Mouse (Mus musculus): ENCODE results near the gene Slf1.
"Not testable (repeated sequence)": the region's sequence is repeated elsewhere in the genome, so short reads cannot be mapped to it uniquely, and the experiment has no call there.

The Slf1 gene

GRCm38 (mm10) chr13:77134931-77135620, at the start of gene Slf1, which contains the start of gene 2210408I21Rik:
Gene Slf1, minus strand, starts transcription at chr13:77135473.
Gene 2210408I21Rik, plus strand, starts transcription at chr13:77135540.
- DNase-seq: peak; percentile 91

GRCm38 (mm10) chr13:77177931-77178330, 42.7 kb upstream of the Slf1 start:
- no peak for DNase-seq

GRCm38 (mm10) chr13:77140890-77141289, 5.6 kb upstream of the Slf1 start:
- DNase-seq: no peak

DNA sequence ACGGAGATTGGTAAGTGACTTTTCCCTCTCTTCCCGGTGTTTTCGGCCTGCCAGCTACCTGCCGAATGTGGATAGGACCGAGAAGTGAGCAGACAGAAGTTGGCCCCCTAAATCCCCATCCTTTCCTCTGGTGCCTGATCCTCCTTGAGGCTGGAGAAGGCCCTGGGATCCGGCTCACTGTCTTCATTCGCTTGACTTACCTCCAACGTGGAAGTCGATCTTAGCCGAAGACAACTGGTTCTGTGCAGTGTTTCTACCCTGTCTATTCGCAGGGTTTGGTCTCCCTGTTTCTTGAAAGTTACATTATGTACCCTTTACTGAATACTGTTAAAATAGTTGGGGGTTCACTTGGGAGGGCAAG, 328 bp upstream of the Slf1 start:
- no peak for DNase-seq

DNA sequence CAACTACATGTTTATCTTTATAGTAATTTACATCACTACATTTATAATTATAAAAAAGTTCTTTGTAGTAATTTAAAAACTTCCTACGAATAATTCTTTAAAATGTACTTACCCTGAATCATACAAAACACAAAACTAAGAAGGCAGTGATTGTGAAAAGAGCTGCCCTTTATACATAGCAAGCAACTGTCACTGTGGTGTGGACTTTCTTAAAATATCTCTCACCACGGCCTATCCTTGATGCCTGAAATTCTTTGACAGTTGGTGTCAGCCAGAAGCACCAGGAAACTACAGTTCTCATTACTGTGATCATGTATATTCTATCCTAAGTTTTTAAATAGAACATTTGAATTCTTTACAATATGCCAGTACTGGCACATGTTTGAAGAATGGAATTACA, 4.1 kb downstream of the Slf1 start:
- no peak for DNase-seq

DNA sequence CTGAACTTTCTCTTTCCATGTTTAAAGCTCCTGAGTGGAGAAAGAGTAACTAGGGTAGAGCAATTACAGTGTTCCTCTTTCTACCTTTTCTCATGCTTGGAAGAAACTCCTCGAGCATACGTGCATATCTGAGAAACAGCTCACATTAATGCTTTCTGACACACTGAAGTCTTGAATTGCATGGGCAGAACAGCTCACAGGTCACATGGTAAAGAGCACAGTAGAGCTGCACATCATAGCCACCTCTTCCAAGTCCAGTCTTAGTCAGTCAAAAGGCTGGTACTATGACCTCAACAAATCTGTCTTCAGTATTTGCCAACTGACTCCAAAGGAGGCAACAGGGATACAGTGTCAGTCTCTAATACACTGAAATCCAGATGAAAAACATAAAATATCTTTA, 7.0 kb downstream of the Slf1 start:
- no peak for DNase-seq

DNA sequence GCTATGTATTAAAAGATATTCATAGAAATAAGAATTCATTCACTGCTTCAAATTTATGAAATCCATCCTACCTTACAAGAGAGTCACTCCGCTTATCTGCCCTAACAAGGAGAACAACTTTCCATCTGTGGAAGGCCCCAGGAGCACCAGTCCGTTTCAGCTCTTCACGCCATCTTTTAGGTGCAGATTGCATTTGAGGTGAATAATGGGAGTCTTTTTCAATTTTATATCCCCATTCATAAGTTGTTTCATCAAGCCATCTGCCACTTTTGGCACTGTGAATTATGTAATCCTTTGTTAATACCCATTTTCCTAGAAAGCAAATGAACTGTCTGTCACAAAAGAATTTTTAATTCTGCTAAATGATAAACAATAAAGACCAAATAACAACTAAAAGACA, 10.1 kb downstream of the Slf1 start:
- DNase-seq: no peak

DNA sequence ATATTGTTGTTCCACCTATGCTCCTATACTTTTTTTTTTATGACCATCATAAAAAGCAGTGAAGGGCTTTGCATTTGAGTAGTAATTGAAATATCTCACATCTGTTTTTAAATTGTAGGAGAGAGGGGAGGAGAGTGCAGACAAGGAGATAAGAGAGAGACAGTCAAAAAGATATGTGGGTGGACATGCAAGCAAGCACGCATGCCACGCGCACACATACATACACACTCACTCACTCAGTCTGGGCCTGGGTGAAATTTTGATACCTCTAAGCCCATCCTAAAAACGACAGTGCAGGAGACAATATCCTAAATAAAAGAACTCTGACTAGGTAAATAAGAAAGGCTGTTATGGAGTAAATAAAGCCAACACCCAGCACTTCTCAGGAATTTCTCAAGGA, 16.6 kb downstream of the Slf1 start:
- DNase-seq: no peak

DNA sequence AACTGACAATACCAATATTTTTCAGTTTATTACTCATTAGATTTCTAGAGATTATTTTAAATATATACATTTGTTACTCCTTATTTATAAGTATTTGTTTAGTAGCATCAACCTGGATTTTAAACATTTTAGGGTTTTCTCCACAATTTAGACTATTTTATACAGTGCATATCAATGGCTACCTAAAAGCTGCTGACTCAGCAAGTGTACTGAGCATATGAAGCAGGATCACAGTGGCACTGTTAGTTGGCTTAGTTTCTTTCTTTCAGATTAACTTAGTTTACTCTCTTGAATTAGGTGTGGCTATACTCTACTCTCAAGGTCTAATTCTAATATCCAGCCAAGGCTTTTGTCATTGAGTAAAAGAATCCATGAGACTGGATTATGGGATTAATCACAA, 27.5 kb downstream of the Slf1 start:
- no peak for DNase-seq

DNA sequence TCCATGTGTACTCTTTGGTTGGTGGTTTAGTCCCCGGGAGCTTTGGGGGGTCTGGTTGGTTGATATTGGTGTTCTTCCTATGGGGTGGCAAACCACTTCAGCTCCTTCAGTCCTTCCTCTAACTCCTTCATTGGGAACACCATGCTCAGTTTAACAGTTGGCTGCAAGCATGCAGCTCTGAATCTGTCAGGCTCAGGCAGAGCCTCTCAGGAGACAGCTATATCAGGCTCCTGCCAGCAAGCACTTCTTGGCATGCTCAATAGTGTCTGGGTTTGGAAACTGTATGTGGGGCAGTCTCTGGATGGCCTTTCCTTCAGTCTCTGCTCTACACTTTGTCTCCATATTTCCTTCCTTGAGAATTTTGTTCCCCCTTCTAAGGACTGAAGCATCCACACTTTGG, 42.4 kb downstream of the Slf1 start:
- DNase-seq: not testable (repeated sequence)

DNA sequence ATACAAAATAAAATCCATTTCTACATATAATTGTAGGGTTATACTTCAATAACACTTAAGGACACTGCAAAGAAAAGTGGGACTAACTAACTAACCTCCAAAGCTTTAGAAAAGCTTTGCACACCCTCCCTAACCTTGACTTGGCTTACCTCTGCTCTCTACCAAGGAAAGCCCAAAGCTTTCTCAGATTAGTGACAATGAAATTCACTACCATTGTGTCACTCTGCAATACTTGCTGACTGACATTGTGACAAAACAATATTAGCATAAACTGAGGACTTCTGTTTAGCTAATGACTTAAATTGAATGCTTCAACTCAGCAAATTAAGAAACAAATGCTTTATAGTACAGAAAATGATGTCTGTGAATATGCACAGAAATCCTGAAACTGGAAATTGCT, 63.2 kb downstream of the Slf1 start:
- no peak for DNase-seq

DNA sequence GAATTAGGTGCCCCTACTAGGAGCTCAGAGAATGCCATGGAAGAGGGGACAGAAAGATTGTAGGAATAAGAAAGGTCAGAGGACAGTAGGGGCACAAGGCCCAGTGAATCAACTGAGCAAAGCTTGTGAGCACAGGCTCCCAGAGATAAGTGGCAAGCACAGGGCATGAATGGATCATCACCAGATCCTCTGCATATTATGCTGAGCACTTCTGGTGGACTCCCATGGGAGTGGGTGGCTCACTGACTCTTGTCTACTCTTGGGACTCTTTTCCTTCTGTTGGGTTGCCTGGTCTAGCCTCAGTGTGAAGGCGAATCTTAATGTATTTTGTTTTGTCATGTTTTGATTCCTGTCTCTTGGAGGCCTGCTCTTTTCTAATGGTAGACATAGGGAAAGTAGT, 66.4 kb downstream of the Slf1 start:
- DNase-seq: no peak

- DNase-seq: no peak
These were observed 72.1 kb downstream of the Slf1 start for GRCm38 (mm10) chr13:77063221-77063620.

GRCm38 (mm10) chr13:77049736-77050135, 85.5 kb downstream of the Slf1 start:
- DNase-seq: no peak

DNA sequence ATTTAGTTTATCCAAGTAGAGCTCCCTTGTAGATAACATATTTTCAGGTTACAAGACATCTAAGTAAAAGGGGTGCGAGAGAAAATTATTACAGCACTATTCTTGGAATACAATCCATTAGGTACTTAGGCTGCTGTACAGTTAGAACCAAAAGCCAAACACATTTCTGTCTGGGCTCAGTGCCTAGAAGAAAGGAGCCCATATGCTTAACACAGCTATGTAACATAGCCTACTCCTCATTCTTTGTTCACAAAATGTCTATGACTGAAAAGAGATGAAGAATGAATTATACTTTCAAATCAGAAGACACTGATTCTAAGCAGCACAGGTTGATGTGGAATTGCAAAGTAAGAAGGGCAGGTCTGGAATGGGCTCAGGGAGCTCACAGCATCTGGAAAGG, 86.8 kb downstream of the Slf1 start:
- DNase-seq: no peak

GRCm38 (mm10) chr13:77047179-77047931, 87.9 kb downstream of the Slf1 start:
- peak; percentile 6 for DNase-seq

DNA sequence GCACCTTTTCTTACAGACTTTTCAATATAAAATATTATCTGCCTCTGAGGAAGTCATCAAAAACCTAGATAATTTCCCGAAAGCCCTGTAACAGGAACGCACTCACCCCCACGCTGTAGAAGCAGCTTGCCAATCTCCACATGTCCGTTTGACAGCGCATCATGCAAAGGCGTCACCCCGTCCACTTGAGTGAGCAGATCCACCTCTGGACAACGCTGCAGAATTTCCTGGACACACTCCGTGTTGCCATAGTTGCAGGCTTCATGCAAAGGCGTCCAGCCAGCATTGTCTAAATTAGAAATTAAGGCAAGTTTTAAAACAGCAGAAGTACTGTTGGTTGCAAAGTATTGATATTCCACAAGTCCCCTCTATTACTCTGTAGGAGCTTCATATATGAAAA, 88.9 kb downstream of the Slf1 start:
- no peak for DNase-seq

GRCm38 (mm10) chr13:77045375-77045774, 89.9 kb downstream of the Slf1 start:
- DNase-seq: no peak

DNA sequence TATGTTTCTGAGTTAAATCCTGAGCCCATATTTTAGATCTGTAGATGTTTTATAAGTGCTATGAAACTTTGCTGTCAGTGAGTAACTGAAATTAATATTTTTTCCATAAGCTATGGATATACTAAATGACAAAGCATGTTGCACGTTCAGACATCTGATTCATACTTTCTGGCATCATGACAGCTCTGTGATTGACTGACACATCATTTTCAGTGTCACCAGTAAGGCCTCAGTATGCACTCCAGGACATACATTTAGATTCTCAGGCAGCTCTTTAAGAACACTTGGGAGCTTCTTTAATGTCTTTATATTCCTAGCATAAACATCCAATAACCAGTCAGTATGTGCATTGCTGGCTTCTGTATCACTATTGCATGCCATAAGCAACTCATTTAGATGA, 91.9 kb downstream of the Slf1 start:
- DNase-seq: no peak

DNA sequence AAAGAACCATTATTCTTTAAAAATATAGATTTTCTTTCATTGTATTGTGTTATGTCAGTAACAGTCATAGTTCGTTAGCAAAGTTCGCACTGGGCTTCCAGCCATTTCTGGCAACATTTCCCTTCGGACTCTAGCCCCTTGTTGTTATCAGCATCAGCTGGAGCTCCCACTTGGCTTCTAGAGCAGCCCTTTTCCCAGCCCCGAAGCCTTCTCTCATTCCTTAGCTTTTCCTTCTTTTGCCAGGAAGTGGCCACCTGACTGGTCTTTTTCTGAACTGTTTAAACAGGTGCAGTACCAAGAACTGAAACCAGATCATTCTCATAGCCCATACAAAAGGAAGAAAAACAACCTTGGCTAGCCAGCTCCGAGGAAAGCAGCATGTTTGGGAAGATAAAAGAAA, 105.7 kb downstream of the Slf1 start:
- DNase-seq: no peak

GRCm38 (mm10) chr13:77018851-77019250, 116.4 kb downstream of the Slf1 start:
- DNase-seq: no peak

DNA sequence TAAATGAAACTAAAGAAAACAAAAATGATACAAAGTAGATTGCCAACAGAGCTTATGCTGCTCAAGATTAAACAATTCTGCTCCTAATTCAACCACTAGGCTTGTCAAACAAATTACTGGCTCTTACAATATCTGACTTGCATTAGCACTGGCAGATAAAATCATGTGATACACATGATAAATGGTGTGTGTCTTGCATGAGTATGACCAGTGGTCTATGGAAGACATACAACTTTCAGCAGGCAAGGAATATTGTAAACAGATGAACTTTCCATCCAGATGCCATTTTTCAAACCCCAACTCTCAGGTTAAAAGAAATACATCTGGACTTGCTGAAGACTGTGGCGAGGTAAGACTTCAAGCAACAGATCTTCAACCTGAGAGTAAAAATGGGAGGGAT, 131.6 kb downstream of the Slf1 start:
- DNase-seq: no peak

- DNase-seq: no peak
These were observed 132.6 kb downstream of the Slf1 start for GRCm38 (mm10) chr13:77002628-77003027.
